Mouse (Mus musculus): ENCODE measurements around the gene Esr1. TPM values are rescaled to one million over a fixed set of nuclear protein-coding genes. Genes with fewer than 3 reads are reported as not detected.
A peak's percentile ranks its signal among the peaks of the same experiment; 100 is the strongest.
"Not testable (repeated sequence)": the region's sequence is repeated elsewhere in the genome, so short reads cannot be mapped to it uniquely, and the experiment has no call there.

The Esr1 gene
- polyA plus RNA-seq, 1 experiment: 1.6 TPM

DNA sequence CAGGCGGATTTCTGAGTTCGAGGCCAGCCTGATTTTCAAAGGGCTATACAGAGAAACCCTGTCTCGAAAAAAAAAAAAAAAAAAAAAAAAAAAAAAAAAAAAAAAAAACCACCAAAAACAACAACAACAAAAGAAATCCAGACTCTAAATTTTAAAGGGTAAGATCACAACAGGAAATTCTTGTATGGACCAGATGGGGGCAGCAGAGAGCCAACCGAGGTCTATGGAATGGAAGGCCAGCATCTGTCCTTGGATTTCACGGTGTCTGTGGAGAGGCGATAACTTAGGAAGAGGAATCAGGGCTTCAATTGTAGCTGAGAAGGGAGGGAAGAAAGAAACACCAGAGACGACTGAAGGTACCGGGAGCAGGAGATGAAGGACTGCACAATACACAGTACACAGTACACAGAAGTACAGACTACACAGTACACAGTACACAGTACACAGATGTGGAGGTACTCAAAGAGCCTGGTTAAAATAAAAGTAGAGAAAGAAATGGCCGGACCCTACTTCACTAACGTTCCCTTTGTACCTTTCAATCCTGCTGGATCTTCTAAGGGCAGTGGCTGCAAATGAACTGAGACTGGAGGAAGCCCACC lies 13.1 kb upstream of the Esr1 start:
- Histone ChIP-seq H3K4me3 (ENCODE audit: insufficient read depth, low read length) (no peak overlapping the region), H3K27ac (ENCODE audit: insufficient read depth, low read length) (no peak overlapping the region), H3K4me1 (ENCODE audit: control insufficient read depth, insufficient read depth, low read length) (no peaks in the 10 kb centered on the region)
- TF ChIP-seq POLR2A (IDR thresholded peaks at IDR 0.05; ENCODE audit: low read depth, low read length) (no peak), CTCF (IDR thresholded peaks at IDR 0.05; ENCODE audit: borderline replicate concordance, insufficient read depth, low read length) (peak; percentile 22; the same call in 1 of the 2 replicates)

DNA sequence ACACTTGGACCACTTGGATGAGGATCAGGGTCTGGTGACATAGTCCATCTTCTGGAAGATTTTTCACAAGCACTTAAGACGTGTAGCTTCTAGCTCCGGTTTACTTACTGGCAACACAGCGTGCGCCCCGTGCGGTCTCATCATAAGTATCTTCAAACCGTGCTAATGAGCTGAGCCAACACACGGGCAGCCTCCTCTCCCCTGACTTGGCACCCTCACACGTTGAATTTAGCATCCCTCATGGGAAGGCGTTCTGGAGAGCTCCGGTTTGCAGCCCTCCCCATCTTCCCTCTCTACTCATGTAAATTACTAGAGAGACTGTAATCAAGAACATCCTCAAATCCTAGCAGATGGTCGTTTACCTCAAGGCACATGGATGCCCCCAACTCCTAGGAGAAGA lies 12.5 kb upstream of the Esr1 start:
- no peak overlapping the region for H3K4me3 ChIP-seq (ENCODE audit: insufficient read depth, low read length)
- H3K27ac ChIP-seq (ENCODE audit: insufficient read depth, low read length): no peak overlapping the region
- TF ChIP-seq CTCF (IDR thresholded peaks at IDR 0.05; ENCODE audit: borderline replicate concordance, insufficient read depth, low read length) (no peak), POLR2A (IDR thresholded peaks at IDR 0.05; ENCODE audit: low read depth, low read length) (no peak)
- H3K4me1 ChIP-seq (ENCODE audit: control insufficient read depth, insufficient read depth, low read length): no peaks in the 10 kb centered on the region

DNA sequence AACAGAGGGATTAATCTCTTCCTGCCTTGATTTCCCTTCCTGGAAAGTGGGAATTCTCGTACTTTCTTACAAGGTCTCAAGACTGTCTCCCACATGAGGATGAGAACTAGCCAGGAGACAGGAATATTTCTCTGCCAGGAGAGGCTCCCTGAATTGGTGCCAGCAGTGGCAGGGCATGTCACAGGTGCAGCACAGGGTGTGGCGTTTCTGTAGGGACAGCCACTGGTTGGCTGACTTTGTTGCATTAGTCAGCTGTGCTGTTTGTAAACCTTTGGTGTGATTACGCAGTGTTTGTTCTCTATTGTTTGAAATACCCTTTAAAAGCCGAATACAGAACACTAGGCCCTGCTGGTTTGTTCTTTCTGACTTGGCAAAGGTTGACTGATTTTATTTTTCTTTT lies 11.8 kb upstream of the Esr1 start:
- TF ChIP-seq POLR2A (IDR thresholded peaks at IDR 0.05; ENCODE audit: low read depth, low read length) (no peak), CTCF (IDR thresholded peaks at IDR 0.05; ENCODE audit: borderline replicate concordance, insufficient read depth, low read length) (no peak)
- no peak overlapping the region for H3K4me3 ChIP-seq (ENCODE audit: insufficient read depth, low read length)
- no peak overlapping the region for H3K27ac ChIP-seq (ENCODE audit: insufficient read depth, low read length)
- H3K4me1 ChIP-seq (ENCODE audit: control insufficient read depth, insufficient read depth, low read length): no peaks in the 10 kb centered on the region

DNA sequence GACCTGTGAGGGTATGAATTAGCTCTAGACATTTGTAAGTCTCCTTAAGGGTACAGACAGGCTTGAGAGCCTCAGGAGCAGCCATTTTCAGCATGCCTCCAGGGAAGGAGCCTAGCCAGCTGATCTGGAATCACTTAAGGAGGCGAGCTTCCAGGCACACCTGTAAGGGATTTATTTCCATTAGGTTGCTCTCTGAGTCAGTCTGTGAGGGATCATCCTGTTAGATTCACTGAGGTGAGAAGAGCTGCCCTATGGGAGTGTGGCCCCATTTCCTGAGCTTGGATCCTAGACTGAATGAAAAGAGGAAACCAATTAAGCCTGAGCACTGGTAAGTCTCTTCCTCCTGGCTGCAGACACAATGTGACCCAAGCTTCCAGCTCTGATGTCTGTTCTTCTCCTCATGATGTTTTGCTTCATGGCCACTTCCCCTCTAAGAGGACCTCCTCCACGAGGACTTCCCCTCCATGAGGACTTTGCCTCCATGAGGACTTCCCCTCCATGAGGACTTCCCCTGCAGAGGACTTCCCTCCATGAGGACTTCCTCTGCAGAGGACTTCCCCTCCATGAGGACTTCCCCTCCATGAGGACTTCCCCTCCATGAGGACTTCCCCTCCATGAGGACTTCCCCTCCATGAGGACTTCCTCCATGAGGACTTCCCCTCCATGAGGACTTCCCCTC lies 10.5 kb upstream of the Esr1 start:
- no peaks in the 10 kb centered on the region for H3K4me1 ChIP-seq (ENCODE audit: control insufficient read depth, insufficient read depth, low read length)
- TF ChIP-seq CTCF (IDR thresholded peaks at IDR 0.05; ENCODE audit: borderline replicate concordance, insufficient read depth, low read length): no peak
- no peak for TF ChIP-seq POLR2A (IDR thresholded peaks at IDR 0.05; ENCODE audit: low read depth, low read length)
- no peak overlapping the region for H3K4me3 ChIP-seq (ENCODE audit: insufficient read depth, low read length)
- H3K27ac ChIP-seq (ENCODE audit: insufficient read depth, low read length): no peak overlapping the region

DNA sequence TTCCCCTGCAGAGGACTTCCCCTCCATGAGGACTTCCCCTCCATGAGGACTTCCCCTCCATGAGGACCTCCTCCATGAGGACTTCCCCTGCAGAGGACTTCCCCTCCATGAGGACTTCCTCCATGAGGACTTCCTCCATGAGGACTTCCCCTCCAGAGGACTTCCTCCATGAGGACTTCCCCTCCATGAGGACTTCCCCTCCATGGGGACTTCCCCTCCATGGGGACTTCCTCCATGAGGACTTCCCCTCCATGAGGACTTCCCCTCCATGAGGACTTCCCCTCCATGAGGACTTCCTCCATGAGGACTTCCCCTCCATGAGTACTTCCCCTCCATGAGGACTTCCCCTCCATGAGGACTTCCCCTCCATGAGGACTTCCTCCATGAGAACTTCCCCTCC lies 9.8 kb upstream of the Esr1 start:
- not testable (repeated sequence) for H3K4me3 ChIP-seq (ENCODE audit: insufficient read depth, low read length); H3K4me1 ChIP-seq (ENCODE audit: control insufficient read depth, insufficient read depth, low read length); H3K27ac ChIP-seq (ENCODE audit: insufficient read depth, low read length)

DNA sequence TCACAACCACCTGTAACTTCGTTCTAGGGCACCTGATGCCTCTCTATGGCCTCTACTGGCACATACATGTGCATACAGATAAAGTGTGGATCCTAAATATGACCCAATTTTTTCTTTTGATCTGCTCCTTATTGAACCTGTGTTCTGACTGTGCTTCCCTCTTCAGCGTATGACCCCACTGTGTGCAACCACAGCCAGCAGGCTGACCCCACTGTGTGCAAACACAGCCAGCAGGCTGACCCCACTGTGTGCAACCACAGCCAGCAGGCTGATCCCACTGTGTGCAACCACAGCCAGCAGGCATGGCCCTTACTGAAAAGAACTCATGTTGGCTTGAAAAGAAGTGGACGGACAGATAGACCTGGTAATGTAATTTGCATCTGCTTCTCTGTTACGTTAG lies 8.9 kb upstream of the Esr1 start:
- TF ChIP-seq CTCF (IDR thresholded peaks at IDR 0.05; ENCODE audit: borderline replicate concordance, insufficient read depth, low read length) (no peak), POLR2A (IDR thresholded peaks at IDR 0.05; ENCODE audit: low read depth, low read length) (no peak)
- no peak overlapping the region for H3K27ac ChIP-seq (ENCODE audit: insufficient read depth, low read length)
- no peak overlapping the region for H3K4me3 ChIP-seq (ENCODE audit: insufficient read depth, low read length)
- H3K4me1 ChIP-seq (ENCODE audit: control insufficient read depth, insufficient read depth, low read length): no peaks in the 10 kb centered on the region

- Histone ChIP-seq H3K27ac (ENCODE audit: insufficient read depth, low read length) (no peak overlapping the region), H3K4me3 (ENCODE audit: insufficient read depth, low read length) (no peak overlapping the region), H3K4me1 (ENCODE audit: control insufficient read depth, insufficient read depth, low read length) (peaks cover 1% of the 10 kb centered on the region; the same call in 1 of the 2 replicates)
- no peak for TF ChIP-seq POLR2A (IDR thresholded peaks at IDR 0.05; ENCODE audit: low read depth, low read length)
- TF ChIP-seq CTCF (IDR thresholded peaks at IDR 0.05; ENCODE audit: borderline replicate concordance, insufficient read depth, low read length): no peak
Observed at GRCm38 (mm10) chr10:4604527-4605209, 6.7 kb upstream of the Esr1 start.

GRCm38 (mm10) chr10:4610234-4610633 lies 1.2 kb upstream of the Esr1 start:
- H3K4me1 ChIP-seq (ENCODE audit: control insufficient read depth, insufficient read depth, low read length): peaks cover 17% of the 10 kb centered on the region
- no peak overlapping the region for H3K27ac ChIP-seq (ENCODE audit: insufficient read depth, low read length)
- TF ChIP-seq POLR2A (IDR thresholded peaks at IDR 0.05; ENCODE audit: low read depth, low read length): no peak
- no peak for TF ChIP-seq CTCF (IDR thresholded peaks at IDR 0.05; ENCODE audit: borderline replicate concordance, insufficient read depth, low read length)
- no peak overlapping the region for H3K4me3 ChIP-seq (ENCODE audit: insufficient read depth, low read length)

GRCm38 (mm10) chr10:4612313-4613036 lies 1.1 kb downstream of the Esr1 start:
- H3K4me1 ChIP-seq (ENCODE audit: control insufficient read depth, insufficient read depth, low read length): peaks cover 17% of the 10 kb centered on the region
- H3K27ac ChIP-seq (ENCODE audit: insufficient read depth, low read length): no peak overlapping the region
- H3K4me3 ChIP-seq (ENCODE audit: insufficient read depth, low read length): peak overlapping the region; percentile 15; the same call in 1 of the 2 replicates
- no peak for TF ChIP-seq CTCF (IDR thresholded peaks at IDR 0.05; ENCODE audit: borderline replicate concordance, insufficient read depth, low read length)
- no peak for TF ChIP-seq POLR2A (IDR thresholded peaks at IDR 0.05; ENCODE audit: low read depth, low read length)

Data from embryonic fibroblast, embryonic 13.5 days (primary cell).